Mouse (Mus musculus) embryo, embryonic 11.5 days (tissue): ENCODE data around the gene Cmpk1.

Experiments
- DNase-seq: peaks from one replicate; pipeline ENCODE4 v3.0.0-alpha.2; 2012; ENCODE audit warnings: low read depth, low spot score

Gene Cmpk1

GRCm38 (mm10) chr4:114945021-114945420, 42.0 kb downstream of the Cmpk1 start:
- DNase-seq, result no peak

GRCm38 (mm10) chr4:114942583-114942982, 44.5 kb downstream of the Cmpk1 start:
- DNase-seq, result no peak

GRCm38 (mm10) chr4:114942112-114942511, 44.9 kb downstream of the Cmpk1 start:
- DNase-seq, result no peak

- DNase-seq, result no peak
These were observed 45.7 kb downstream of the Cmpk1 start for GRCm38 (mm10) chr4:114941311-114941710.

GRCm38 (mm10) chr4:114938248-114938647, 48.8 kb downstream of the Cmpk1 start:
- DNase-seq, result no peak

- DNase-seq, result no peak
These were observed 49.5 kb downstream of the Cmpk1 start for GRCm38 (mm10) chr4:114937459-114938047.

- DNase-seq, result no peak
These were observed 52.9 kb downstream of the Cmpk1 start for GRCm38 (mm10) chr4:114934188-114934587.

- DNase-seq, result no peak
These were observed 54.3 kb downstream of the Cmpk1 start for GRCm38 (mm10) chr4:114932747-114933146.

- no peak for DNase-seq
These were observed 57.9 kb downstream of the Cmpk1 start for GRCm38 (mm10) chr4:114929155-114929554.

- no peak for DNase-seq
These were observed 61.1 kb downstream of the Cmpk1 start, which contains the start of gene Foxe3 for GRCm38 (mm10) chr4:114925917-114926312. Foxe3 (minus strand) TSS chr4:114926013.

GRCm38 (mm10) chr4:114924971-114925916, 61.8 kb downstream of the Cmpk1 start:
- DNase-seq, result no peak

- no peak for DNase-seq
These were observed 70.0 kb downstream of the Cmpk1 start for GRCm38 (mm10) chr4:114917091-114917490.

GRCm38 (mm10) chr4:114916056-114916455, 71.0 kb downstream of the Cmpk1 start:
- DNase-seq, result no peak

GRCm38 (mm10) chr4:114913594-114913962, 73.5 kb downstream of the Cmpk1 start:
- DNase-seq, result peak; percentile 69

- DNase-seq, result no peak
These were observed 74.1 kb downstream of the Cmpk1 start for GRCm38 (mm10) chr4:114912705-114913593.

GRCm38 (mm10) chr4:114909602-114910484, 77.2 kb downstream of the Cmpk1 start:
- DNase-seq, result no peak
